Comparison of ENCODE assay signal across 2 mouse cellular contexts in genomic region chr11:98792081-98792480, GRCm38 (mm10).
A peak's percentile ranks its signal among the peaks of the same experiment; 100 is the strongest.
TF ChIP-seq lines count a peak whose summit lies in the region.

No protein-coding gene starts in this region.

TF ChIP-seq in CH12.LX, 34 proteins besides CTCF, POLR2A, EP300 and RAD21:
- TF ChIP-seq KAT2A (IDR thresholded peaks at IDR 0.05; ENCODE audit: insufficient replicate concordance, low read length) = no peak
- no peak for TF ChIP-seq GABPA (IDR thresholded peaks at IDR 0.05; ENCODE audit: insufficient replicate concordance, low read depth, low read length)
- TF ChIP-seq NELFE (IDR thresholded peaks at IDR 0.05; ENCODE audit: low read depth, low read length) = no peak
- no peak for TF ChIP-seq ELF1 (IDR thresholded peaks at IDR 0.05; ENCODE audit: low read depth, low read length)
- no peak for TF ChIP-seq TBP (conservative IDR thresholded peaks at IDR 0.05; ENCODE audit: low read depth, low read length)
- no peak for TF ChIP-seq USF1 (IDR thresholded peaks at IDR 0.05; ENCODE audit: low read depth, low read length)
- TF ChIP-seq SIN3A (IDR thresholded peaks at IDR 0.05; ENCODE audit: low read length) = no peak
- no peak for TF ChIP-seq TCF12 (IDR thresholded peaks at IDR 0.05; ENCODE audit: low read depth, low read length)
- TF ChIP-seq ETS1 (conservative IDR thresholded peaks at IDR 0.05; ENCODE audit: low read depth, low read length) = no peak
- no peak for TF ChIP-seq MAX (IDR thresholded peaks at IDR 0.05; ENCODE audit: low read length)
- TF ChIP-seq E2F4 (IDR thresholded peaks at IDR 0.05; ENCODE audit: insufficient replicate concordance, low read depth, low read length) = no peak
- TF ChIP-seq USF2 (conservative IDR thresholded peaks at IDR 0.05; ENCODE audit: low read depth, low read length) = no peak
- no peak for TF ChIP-seq IRF4 (IDR thresholded peaks at IDR 0.05; ENCODE audit: low read depth, low read length)
- TF ChIP-seq SMC3 (IDR thresholded peaks at IDR 0.05; ENCODE audit: low read depth, low read length) = no peak
- TF ChIP-seq ZC3H11A (IDR thresholded peaks at IDR 0.05; ENCODE audit: low read depth, low read length) = no peak
- TF ChIP-seq CHD2 (IDR thresholded peaks at IDR 0.05; ENCODE audit: low read length) = no peak
- TF ChIP-seq MEF2A (IDR thresholded peaks at IDR 0.05; ENCODE audit: borderline replicate concordance, low read depth, low read length) = no peak
- no peak for TF ChIP-seq MYC (IDR thresholded peaks at IDR 0.05; ENCODE audit: low read depth, low read length)
- no peak for TF ChIP-seq ZNF384 (IDR thresholded peaks at IDR 0.05; ENCODE audit: low read depth, low read length)
- TF ChIP-seq JUN (IDR thresholded peaks at IDR 0.05; ENCODE audit: insufficient read depth, low read depth, low read length) = no peak
TF ChIP-seq in CH12.LX: peak in this region for 0.

TF ChIP-seq in MEL, 35 proteins besides CTCF, POLR2A, EP300 and RAD21:
- TF ChIP-seq SIN3A (IDR thresholded peaks at IDR 0.05; ENCODE audit: low read length) (0 out of 2 replicates have a peak, but pooled peaks have one; percentile 23), MXI1 (IDR thresholded peaks at IDR 0.05; ENCODE audit: low read depth, low read length) (no peak), GATA1 (IDR thresholded peaks at IDR 0.05; ENCODE audit: low read depth, low read length) (no peak), MAZ (IDR thresholded peaks at IDR 0.05; ENCODE audit: low read depth, low read length) (peak; percentile 41; the same call in 1 of the 2 replicates), RCOR1 (IDR thresholded peaks at IDR 0.05; ENCODE audit: low read depth, low read length) (no peak)
TF ChIP-seq in MEL: peak in this region for 2.
